Mouse (Mus musculus): Measurements from ENCODE around the gene Wdr4.
"Not testable (repeated sequence)": the region's sequence is repeated elsewhere in the genome, so short reads cannot be mapped to it uniquely, and the experiment has no call there.

Gene Wdr4

DNA sequence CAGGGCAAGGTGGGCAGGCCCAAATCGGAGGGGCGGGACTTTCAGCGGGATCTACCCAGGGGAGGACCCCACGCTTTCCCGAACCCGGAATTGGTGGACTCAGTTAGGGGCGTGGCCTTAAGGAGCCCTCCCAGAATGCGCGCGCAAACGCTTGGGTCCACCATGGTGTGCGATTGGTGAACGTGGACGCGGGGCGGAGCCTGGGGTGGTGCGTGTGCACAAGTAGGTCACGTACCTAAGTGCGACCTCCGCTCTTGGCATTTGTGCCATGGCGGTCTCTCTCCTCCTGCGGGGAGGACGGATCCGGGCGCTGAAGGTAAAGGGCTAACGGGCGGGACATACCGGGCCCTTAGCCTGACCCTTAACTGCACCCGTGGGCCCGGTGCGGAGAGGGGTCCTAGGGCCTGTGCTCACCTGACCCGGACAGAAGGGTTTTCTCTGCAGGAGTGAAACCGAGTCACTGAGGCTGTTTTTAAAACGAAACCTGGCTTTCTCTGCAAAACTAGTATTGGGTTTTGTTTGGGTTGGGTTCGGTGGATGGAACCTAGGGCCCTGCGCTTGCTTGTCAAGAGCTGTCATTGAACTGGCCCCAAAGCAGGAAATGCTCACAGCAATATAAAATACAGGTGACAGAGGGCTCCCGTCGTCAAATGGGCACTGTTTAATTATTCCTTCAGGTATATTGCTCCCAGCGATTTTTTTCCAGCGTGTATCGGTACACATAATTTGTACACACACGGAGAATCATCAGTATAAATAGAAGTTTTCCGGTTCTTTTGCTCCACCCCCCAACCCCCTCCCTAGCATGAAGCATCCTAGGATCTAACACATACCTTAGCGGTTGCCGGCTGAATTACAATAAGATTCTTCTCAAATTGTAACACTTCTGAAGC is at the start of gene Wdr4, which contains the start of gene Ndufv3:
TSS of gene Wdr4 (minus strand) at position 35 of the 893 bp plus-strand sequence.
TSS of gene Ndufv3 (plus strand) at position 170 of the 893 bp plus-strand sequence.
- DNase-seq (ENCODE audit: low spot score) = peak; percentile 100

- DNase-seq (ENCODE audit: low spot score) = peak; percentile 41
These were observed 46.5 kb upstream of the Wdr4 start for GRCm38 (mm10) chr17:31566276-31566675.

DNA sequence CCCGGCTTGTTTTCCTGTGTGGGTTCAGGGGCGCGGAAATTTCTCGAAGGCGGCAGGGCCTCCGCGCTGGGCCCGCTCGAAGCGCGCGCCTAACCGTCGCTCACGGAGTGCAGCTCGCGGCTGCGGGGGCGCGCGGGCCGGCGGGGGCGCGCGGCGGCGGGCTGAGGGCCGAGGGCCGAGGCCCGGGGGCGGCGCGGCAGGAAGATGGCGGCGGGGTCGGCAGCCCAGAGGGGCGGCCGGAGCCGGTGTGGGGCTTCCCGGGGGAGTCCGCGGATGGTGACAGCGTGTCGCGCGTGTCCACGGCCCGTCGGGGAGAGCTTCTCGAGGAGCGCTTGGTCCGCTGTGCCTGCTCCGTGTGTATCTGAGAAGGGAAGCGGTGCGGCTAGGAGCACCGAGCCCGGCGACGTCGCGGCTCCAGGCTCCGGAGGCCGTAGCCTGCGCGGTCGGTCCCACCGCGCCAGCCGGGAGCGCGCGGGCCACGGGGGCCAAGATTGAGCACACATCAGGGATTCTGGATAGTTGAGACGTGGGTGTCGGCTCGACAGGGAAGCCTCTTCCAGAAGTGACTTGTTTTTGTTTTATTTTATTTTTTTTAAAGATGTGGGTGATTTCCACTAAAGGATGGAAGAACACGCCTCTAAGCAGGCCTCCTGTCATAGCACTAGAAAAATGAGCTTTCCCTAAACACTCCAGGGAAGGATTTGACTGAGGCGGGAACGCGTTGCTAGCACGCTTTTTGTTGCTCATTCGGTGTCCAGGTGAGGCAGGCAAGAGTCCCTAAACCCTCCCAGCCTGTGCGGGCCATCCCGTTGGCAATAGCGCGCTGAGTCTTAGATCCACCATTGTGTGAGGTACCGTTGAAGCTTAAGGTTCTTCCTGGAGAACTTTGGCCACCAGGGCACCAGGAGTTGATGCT is 45.6 kb upstream of the Wdr4 start:
- peak; percentile 48 for DNase-seq (ENCODE audit: low spot score)

- DNase-seq (ENCODE audit: low spot score) = no peak
These were observed 45.0 kb upstream of the Wdr4 start for GRCm38 (mm10) chr17:31564858-31565140.

DNA sequence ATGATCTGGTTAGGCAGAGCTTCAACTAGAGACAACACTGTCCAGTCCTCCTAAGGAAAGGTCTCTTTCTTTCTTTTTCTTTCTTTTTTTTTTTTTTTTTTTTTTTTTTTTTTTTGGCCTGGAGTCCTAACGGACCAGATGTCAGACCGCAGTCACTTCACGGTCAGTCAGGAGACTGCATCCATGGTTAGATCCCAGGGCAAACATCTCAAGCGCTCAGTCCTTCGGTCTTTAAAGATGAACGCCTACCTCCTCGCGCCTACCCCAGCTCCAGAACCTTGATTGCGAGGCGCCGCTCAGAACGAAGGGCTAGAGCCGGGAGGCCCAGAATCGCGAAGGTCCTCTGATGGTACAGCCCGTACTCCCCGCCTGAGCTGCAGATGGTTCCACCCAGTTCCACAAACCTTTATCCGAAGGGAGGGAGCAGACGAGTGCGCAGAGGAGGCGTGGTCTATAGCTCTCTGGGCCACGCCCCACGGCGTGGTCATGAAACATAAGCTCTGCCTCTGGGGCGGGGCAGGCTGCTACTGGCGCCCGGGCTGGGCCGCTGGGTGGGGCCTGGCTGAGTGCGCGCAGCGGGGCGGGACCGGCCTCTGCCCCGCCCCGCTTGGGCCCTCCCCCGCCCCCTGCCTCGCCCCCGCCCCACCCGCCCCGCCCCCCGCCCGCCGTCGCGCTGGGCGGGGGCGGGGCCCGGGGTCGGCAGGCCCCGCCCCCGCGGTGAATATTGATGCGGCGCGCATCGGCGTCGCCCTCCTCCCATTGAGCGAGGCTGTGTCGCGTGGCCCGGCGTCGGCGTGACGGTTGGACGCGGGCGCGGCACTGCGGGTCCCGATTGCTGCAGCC is 44.5 kb upstream of the Wdr4 start, which contains the start of gene Pknox1:
TSS of gene Pknox1 (plus strand) at position 720 of the 843 bp plus-strand sequence.
- DNase-seq (ENCODE audit: low spot score) = peak; percentile 100

DNA sequence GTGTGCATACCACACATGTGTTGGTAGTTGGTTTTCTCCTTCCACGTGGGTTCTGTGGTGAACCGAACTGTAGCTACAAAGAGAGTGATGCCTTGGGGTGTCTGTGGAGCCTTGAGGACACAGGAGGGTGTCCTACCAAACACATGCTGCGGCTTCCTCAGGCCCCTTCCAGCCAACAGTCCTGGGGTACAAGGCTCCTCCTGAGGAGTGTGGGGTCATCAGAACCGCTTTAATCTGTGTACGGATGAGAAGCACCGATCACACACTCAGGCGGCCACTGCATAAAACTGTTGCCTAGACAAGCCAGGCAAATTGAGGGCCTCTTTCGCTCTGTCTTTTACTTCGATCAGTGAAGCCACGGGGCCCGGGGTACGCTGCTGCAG is 43.8 kb upstream of the Wdr4 start:
- DNase-seq (ENCODE audit: low spot score) = no peak

DNA sequence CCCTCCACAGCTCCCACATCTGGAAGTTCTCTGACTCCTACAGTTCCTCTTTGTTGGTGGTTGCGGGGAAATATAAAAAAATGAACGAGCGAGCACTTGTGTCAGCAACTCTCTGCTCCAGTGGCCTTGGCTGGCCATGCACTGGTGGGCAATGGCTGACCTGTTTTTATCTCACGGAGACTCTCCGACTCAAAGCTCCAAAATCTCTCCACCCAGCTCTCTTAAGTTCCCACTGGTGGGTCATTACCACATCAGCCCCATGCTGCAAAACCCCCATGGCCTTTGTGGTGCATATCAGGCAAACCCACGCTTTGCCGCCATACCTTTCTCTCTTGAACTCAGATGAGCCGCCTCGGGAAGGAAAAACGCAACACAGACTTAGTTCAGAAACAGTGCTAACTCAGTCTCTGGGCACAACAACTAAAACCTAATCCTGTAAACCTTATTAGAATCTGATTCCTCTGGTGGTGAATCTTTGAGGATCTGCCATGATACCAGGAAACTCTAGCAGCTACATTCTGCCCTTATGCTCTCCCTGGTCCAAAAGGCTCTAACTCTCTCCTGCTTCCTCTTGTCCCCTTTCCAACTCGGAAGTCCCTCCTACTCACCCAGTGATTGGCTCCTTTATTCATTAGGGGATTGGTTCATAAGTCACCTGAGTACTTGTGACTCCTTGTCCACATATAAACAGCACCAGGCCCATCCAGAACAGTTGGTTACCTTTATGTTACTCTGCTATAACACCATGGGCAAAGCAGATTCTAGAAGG is 39.4 kb upstream of the Wdr4 start:
- DNase-seq (ENCODE audit: low spot score) = peak; percentile 42

DNA sequence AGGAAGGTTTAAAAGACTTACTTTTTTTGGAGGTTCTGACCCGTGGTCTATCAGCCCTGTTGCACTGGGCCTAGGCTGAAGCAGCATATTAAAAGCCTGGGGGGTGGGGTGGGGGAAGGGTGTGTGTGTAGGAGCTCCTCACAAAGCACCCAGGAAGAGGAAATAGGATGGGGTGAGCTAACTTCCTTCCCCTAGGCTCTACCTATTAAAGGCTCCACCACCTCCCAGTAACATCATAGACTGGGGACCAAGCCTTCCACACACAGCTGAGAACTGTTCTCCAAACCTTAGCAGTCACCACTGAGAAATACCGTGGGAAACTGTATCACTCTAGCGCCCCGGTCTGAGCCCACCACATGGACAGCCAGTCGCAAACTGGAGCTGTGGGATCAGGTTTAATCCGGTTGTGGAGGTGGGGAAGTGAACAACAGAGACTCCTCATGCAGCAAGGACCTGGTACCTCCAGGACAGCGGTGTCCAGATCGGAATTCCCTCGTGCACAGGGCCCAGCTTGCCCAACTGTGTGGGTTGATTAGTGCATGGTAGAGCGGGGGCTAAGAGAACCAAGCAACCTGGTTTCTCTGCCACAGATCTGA is 38.3 kb upstream of the Wdr4 start:
- no peak for DNase-seq (ENCODE audit: low spot score)

GRCm38 (mm10) chr17:31557124-31557880 is 37.5 kb upstream of the Wdr4 start:
- DNase-seq (ENCODE audit: low spot score) = no peak

DNA sequence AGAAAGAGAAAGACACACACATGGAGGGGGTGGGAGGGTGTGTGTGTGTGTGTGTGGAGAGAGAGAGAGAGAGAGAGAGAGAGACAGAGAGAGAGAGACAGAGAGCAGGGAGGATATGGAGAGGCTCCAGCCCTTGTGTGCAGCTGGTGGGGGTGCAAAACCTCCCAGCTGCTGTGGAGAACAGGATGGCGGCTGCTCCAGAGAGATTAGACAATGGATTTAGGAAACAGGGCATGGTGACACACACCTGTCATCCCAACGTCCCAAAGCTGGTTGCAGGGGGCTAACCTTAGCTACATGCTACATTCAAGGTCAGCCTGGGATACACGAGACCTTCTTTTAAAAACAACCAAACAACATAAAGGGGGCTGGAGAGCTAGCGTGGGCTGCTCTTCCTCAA is 36.5 kb upstream of the Wdr4 start:
- no peak for DNase-seq (ENCODE audit: low spot score)

DNA sequence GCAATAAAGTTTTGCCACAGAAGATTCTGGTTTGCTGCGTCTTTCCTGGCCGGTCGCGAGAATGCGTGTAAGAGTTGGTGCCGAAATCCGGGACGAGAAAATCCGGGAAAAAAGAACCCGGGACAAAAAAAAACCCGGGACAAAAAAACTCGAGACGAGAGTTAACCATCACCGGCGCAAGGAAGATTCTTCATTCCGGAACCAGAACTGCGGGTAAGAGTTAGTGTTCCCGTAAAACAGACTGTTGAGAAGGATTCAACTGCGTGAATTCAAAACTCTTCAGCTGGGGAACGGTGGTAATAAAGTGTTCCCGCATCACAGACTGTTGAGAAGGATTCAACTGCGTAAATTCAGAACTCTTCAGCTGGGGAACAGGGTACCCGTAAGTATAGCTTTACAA is 32.8 kb upstream of the Wdr4 start:
- DNase-seq (ENCODE audit: low spot score) = not testable (repeated sequence)

- DNase-seq (ENCODE audit: low spot score) = no peak
These were observed 29.6 kb upstream of the Wdr4 start for GRCm38 (mm10) chr17:31549389-31549788.

GRCm38 (mm10) chr17:31547974-31548373 is 28.2 kb upstream of the Wdr4 start:
- no peak for DNase-seq (ENCODE audit: low spot score)

GRCm38 (mm10) chr17:31546444-31547196 is 26.8 kb upstream of the Wdr4 start:
- no peak for DNase-seq (ENCODE audit: low spot score)

- DNase-seq (ENCODE audit: low spot score) = no peak
These were observed 23.8 kb upstream of the Wdr4 start for GRCm38 (mm10) chr17:31543574-31543973.

DNA sequence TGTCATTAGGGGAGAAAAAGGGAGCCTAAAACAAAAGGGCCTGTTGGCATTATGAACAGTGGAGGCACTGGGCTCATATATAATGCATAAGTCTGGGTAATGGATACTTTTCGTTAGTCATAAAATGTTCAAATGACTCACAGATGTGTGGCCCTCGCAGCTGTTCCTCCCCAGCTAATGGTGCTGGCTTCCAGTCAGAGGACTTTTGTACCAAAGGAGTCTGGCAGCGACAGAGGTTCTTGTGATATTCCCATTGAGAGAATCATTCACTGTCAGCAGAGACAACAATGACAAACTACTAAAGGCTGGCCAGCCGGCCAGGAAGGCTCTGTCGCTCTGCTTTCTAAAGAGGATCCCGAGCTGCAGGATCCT is 21.7 kb upstream of the Wdr4 start:
- DNase-seq (ENCODE audit: low spot score) = peak; percentile 84

GRCm38 (mm10) chr17:31540809-31541459 is 21.2 kb upstream of the Wdr4 start:
- no peak for DNase-seq (ENCODE audit: low spot score)

GRCm38 (mm10) chr17:31540101-31540500 is 20.3 kb upstream of the Wdr4 start:
- DNase-seq (ENCODE audit: low spot score) = peak; percentile 41
